Mouse (Mus musculus) liver (tissue): ENCODE data around the gene Umodl1.

Experiments used
- DNase-seq: peaks from one replicate; pipeline ENCODE4 v3.0.0-alpha.2; 2020; ENCODE audit warnings: mixed read lengths

The Umodl1 gene

GRCm38 (mm10) chr17:30954340-30954739, at the start of gene Umodl1:
Gene Umodl1, plus strand, starts transcription at chr17:30954640.
- DNase-seq: no peak

- DNase-seq: no peak
Measured at GRCm38 (mm10) chr17:30907577-30907976, 46.9 kb upstream of the Umodl1 start.

DNA sequence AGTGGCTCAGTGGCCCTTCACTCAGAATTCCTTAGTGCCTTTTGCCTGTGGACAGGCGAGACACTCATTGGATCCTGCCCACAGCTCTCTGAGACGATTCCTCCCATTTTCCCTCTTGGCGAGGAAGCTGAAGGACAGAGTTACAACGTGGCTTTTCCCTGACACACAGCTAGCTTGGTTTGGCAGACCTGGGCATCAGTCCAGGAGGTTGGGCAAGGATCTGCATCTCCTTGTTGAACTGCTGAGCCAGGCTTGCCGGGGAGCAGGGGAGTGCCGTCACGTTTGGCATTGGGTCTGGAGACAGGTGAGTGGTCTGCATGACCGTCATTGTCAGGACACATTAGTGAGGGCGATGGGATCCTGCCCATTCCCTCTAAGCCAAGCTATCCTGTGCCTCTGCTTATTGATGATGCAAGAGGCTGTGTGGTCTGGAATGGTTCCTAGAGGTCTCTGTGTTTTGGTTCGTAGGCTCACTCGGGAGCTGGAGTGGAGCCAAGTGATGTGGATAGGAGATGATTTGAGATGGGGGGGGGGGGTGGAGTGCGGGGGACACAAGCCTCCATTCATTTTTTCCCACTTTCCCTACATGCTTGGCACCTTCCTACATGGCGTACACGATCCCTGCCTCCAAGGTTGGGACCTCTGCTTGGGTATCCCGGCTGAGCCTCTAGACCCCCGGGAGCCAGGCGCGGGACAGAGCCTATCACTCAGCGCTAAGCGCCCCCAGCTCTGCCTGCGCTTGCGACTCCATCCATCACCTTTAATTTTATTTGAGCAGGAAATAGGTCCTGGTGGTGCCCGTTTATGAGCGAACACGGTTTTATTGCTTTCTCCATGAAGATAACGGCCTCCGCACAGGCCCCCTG, 43.3 kb upstream of the Umodl1 start:
- no peak for DNase-seq

GRCm38 (mm10) chr17:30911732-30912088, 42.7 kb upstream of the Umodl1 start:
- no peak for DNase-seq

DNA sequence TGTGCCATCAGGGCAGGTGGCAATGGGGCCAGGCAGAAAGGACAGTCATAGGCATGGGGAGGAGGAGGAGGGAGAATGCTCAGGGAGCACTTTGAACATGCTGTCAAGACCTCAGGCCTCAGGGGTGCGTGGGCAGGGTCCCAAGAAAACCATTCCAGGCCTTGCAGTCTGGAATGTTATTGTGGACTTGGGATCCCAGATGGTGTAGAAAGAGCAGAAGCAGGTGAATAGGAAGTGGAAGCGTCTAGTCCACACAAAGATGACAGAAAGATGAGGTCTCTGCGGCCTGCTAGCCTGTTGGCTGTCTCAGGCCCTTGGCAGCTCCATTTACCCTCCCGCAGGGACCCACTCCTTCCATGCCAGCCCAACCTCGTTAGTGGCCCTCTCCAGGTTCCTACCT, 41.9 kb upstream of the Umodl1 start:
- no peak for DNase-seq

DNA sequence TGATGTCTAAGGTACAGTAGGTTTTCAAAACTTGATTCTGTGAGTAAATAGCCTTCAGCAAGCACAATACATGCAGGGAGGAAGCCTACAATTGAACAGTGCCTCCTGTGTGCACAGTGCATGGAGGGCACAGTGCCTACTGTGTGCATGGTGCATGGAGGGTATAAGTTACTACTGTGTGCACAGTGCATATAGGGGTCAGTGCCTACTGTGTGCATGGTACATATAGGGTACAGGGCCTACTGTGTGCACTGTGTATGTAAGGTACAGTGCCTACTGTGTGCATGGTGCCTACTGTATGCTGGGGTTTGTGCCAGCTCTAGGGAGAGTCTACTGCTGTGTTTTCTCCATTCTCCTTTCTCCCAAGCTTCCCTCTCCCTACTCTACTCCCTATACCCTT, 40.2 kb upstream of the Umodl1 start:
- no peak for DNase-seq

DNA sequence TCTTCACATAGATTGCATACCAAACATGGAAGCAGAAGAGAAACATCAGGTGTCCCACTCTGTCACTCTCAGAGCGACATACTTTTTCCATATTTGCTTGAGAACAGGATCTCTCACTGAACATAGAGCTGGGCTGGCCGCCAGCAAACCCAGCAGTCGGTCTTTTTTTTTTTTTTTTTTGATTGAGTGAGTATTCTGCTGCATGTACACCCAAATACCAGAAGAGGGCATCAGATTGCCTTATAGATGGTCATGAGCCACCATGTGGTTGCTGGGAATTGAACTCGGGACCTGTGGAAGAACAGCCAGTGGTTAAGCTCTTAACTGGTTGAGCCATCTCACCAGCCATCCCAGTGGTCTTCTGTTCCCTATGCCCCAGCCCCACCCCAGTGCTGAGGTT, 30.9 kb upstream of the Umodl1 start:
- no peak for DNase-seq

GRCm38 (mm10) chr17:30930827-30931226, 23.6 kb upstream of the Umodl1 start:
- DNase-seq: no peak

DNA sequence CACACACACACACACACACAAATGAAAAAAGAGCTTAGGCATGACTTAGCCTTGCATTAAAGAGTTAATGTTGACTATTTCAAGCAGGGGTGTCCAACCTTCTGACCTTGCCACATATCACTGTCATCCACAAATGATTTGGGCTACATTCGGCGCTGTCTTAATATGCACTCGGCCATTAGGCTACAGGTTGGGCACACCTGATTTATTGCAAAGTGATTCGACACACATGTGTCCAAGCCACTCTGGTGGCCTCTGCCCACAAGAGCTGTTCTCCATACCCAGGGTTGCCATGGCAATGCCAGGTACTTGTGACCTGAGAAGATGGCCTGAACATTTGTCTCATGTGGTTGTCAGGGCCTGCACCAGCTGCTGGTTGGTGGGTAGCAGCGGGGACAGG, 21.6 kb upstream of the Umodl1 start:
- DNase-seq: no peak

DNA sequence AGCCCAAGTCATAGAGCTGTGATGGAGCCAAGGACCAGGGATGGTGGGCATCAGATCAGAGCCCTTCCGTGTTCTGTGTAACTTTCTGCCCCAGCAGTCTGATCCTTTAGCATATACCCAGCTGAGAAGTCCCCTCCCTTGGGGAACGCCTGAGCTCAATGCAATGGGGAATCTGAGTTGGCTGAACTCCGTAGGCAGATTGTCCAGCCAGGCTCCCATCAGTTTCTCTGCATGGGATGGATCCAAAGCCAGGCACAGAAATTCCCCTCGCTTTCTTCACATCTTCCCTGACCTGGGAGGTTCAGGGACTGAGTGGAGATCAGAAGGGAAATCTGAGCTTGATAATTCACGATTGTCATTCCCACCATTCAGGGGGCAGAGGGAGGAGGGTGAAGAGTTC, 19.1 kb upstream of the Umodl1 start:
- DNase-seq: no peak

- no peak for DNase-seq
Measured at GRCm38 (mm10) chr17:30938554-30938953, 15.9 kb upstream of the Umodl1 start.

DNA sequence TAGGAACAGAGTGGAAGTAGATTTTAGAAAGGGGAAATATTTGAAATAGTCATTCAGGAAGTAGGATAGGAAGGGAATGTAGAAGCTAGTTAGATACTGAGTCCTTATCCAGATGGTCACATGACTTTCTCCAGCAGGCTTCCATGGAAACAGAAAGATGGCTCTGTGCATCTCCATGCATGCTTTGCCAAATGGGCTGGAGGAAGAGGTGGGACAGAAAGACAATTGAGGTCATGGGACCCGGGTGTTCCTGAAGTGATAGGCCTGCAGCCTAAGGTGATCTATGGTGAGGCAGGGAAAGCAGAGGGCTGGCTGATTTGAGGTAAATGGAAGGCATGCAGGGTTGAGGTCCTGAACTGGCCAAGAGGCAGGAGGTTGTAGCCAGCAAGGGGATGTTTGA, 6.1 kb upstream of the Umodl1 start:
- no peak for DNase-seq

DNA sequence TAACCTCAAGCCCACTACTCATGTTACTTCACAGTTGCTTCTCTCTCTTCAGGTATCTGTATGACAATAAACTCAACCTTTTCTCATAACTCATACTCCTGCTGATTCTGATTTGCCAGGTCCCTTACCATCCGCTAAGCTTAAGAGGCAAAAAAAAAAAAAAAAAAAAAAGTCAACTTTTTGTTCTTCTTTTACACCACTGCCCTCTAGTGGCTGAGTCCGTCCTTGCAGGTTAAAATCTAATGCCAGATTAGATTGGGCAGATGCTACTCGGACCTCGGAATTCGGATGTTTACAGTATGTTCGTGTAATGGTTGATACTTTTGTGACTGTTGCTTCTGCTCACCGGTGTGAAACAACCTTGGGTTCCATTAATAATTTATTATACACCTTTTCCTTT, 3.7 kb upstream of the Umodl1 start:
- peak; percentile 74 for DNase-seq

DNA sequence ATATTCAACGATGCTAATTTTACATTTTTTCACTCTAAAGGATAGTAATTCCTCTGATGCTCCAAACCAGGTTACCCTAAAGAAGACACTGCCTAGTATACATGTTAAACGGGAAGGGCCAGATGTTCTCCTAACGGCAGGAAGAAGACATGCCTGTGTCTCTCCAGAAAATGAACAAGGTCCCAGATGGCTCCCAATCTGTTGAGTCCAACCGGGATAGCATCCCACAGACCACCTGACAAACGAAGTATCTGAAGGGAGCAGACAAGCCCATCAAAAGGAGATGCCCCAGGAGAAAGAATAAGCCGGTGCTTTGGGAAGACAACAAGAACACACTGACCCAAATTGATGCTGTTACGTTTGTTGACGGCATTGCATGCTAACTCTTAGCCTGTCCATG, 2.8 kb upstream of the Umodl1 start:
- no peak for DNase-seq

GRCm38 (mm10) chr17:30961936-30962592, 7.6 kb downstream of the Umodl1 start:
- no peak for DNase-seq

DNA sequence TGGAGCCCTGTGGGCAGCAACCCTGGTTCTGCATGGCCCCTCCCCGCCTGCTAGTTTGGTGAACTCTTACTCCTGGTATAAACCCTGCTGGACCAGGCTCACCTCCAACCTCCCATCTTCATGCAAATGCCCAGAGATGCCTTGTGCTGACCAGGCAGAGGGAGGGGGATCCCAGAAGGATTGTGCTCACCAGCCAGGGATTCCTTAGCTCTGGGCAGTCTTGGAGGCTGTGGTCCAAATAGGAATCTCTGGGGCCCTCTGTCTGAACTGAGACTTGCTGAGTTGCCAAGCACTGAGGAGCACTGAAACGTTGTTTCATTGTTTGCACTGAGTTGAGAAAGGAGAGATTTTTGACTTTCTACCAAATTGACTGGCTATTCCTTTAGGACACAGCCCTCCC, 8.4 kb downstream of the Umodl1 start:
- no peak for DNase-seq

- no peak for DNase-seq
Measured at GRCm38 (mm10) chr17:30969983-30970382, 15.5 kb downstream of the Umodl1 start.

- DNase-seq: no peak
Measured at GRCm38 (mm10) chr17:30971877-30972276, 17.4 kb downstream of the Umodl1 start.

DNA sequence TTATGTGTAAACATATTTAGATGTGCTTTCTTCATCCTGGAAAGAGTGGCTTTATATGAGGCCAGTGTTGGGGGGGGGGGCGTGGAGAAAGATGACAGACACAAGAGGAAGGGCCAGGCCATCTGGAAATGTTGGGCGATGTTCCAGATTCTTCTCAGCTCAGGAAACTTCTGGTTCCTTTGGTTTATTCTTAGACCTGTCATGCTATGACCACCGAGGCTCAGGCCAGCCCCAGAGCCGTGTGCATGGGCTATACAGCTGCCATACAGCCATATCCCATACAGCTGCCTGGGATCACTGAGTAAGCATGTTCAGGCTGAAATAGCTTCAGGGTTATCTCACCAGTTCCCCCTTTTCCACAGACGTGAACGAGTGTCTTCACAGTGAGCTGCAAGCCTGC, 18.9 kb downstream of the Umodl1 start:
- no peak for DNase-seq

DNA sequence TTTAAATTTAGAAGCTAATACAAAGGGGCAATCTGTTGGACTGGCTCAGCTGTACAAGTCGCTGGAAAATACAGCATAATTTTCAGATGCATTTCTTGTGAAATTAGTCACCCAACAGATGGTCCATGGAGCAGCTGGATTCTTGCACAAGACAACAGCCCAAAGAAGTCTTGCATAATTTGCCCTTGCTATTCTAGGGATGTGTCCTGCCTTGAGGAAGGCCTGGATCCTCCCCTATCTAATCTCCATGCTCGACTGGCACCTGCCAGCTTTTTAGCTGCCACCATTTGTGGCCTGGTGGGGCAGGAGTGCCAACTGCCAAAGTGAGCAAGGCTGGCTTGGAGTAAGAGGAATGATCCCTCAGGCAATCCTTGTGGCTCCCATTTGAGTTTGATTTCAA, 22.9 kb downstream of the Umodl1 start:
- no peak for DNase-seq

DNA sequence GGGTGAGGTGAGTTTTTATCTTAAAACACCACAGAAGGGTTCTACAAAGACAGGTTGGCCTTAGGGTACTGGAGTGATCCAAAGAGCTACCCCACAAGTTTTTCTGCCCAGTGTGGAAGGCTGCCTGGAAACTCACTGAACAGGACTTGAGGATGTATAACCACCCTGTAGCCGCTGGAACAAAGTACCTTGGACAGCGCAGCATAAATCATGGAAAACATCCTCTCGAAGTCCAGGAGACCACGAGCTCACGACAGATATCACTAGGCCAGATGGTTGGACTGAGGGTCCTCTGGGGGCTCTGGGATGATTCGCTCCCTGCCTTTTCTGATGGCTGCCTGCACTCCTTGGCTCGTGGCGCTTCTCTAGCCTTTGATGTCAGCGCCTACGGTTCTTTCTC, 24.1 kb downstream of the Umodl1 start:
- no peak for DNase-seq

GRCm38 (mm10) chr17:30983521-30983920, 29.1 kb downstream of the Umodl1 start:
- no peak for DNase-seq

DNA sequence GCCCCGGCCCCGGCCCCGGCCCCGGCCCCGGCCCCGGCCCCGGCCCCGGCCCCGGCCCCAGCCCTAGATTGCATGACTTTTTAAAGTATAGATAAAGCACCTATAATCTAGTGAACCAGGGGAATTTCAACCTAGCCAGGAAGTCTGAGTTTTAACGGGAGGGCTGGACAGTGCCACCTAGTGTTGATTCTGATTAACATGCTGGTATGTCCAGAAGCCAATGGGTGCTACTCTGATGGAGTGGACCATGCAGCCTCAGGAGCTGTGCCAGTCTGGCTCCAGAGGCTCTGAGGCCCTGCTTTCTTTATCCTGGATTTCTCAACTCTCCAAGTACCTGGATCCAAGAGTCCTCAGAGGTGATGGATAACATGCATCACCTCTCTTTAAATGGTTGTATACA, 35.8 kb downstream of the Umodl1 start:
- peak; percentile 9 for DNase-seq

GRCm38 (mm10) chr17:30996296-30996695, 41.9 kb downstream of the Umodl1 start:
- no peak for DNase-seq

- DNase-seq: no peak
Measured at GRCm38 (mm10) chr17:31000897-31001296, 46.5 kb downstream of the Umodl1 start.
